Mouse (Mus musculus) CH12.LX (cell line): ENCODE data around the gene Lrch3. TPM values are rescaled to one million over a fixed set of nuclear protein-coding genes. Genes with fewer than 3 reads are reported as not detected.

Experiments
- DNase-seq: peaks from one replicate; pipeline ENCODE4 v3.0.0-alpha.2; 2013; ENCODE audit errors: extremely low read depth
- H3K27ac ChIP-seq: 2 replicates; pipeline ENCODE4 v1.5.1; 2012; ENCODE audit warnings: low read depth, mild to moderate bottlenecking, control low read depth, moderate library complexity; ENCODE audit not compliant: insufficient read depth
- H3K27me3 ChIP-seq: replicated peaks from 2 replicates; pipeline ENCODE3; 2012; ENCODE audit warnings: inconsistent platforms
- H3K36me3 ChIP-seq, 2 experiments: replicated peaks in 1 of 2; 2 replicates each; pipeline versions ENCODE3 to v1.6.1; 2012; ENCODE audit warnings: inconsistent platforms in 1 of 2, low read length in 1 of 2, mild to moderate bottlenecking in 1 of 2, mixed read lengths in 1 of 2, moderate library complexity in 1 of 2; ENCODE audit not compliant: control insufficient read depth in 1 of 2, insufficient read depth in 1 of 2
- H3K4me1 ChIP-seq, 2 experiments: 2 replicates each; pipeline ENCODE4 v1.6.1; 2012; ENCODE audit warnings: inconsistent platforms in 1 of 2, moderate library complexity in 1 of 2; ENCODE audit not compliant: insufficient read depth in 2 of 2, control insufficient read depth in 1 of 2
- H3K4me2 ChIP-seq: 2 replicates; pipeline ENCODE4 v1.6.1; 2012; ENCODE audit warnings: low read depth, mild to moderate bottlenecking, control low read depth; ENCODE audit not compliant: poor library complexity, insufficient read depth, severe bottlenecking
- H3K4me3 ChIP-seq, 3 experiments: fragments of 150-350 bp in 1 of 3; sonication (generic) in 1 of 3; replicated peaks in 1 of 3; 2 replicates each; pipeline versions ENCODE3 to v1.5.1; 2011 to 2012; ENCODE audit warnings: low read depth in 2 of 3, low read length in 2 of 3, mild to moderate bottlenecking in 2 of 3, moderate library complexity in 2 of 3, control low read depth in 1 of 3, improper control_type of control experiment in 1 of 3, inconsistent platforms in 1 of 3, mixed read lengths in 1 of 3; ENCODE audit not compliant: poor library complexity in 1 of 3
- H3K79me2 ChIP-seq: replicated peaks from 2 replicates; pipeline ENCODE4 v1.6.1; 2012; ENCODE audit warnings: mild to moderate bottlenecking, moderate library complexity; ENCODE audit not compliant: control insufficient read depth, poor library complexity, insufficient read depth, severe bottlenecking; ENCODE audit errors: extremely low read depth
- H3K9ac ChIP-seq: 2 replicates; pipeline ENCODE4 v1.6.1; 2012; ENCODE audit warnings: low read depth, mild to moderate bottlenecking, control low read depth, moderate library complexity; ENCODE audit not compliant: insufficient read depth
- H3K9me3 ChIP-seq: replicated peaks from 2 replicates; pipeline ENCODE3; 2012; ENCODE audit warnings: low read length, inconsistent platforms, mixed read lengths
- BHLHE40 ChIP-seq: IDR thresholded peaks from 2 replicates; pipeline ENCODE4 v1.6.1; 2011; ENCODE audit warnings: mild to moderate bottlenecking, low read depth, low read length, improper control_type of control experiment
- CHD2 ChIP-seq: IDR thresholded peaks from 2 replicates; pipeline ENCODE4 v1.6.1; 2011; ENCODE audit warnings: low read length, improper control_type of control experiment
- CTCF ChIP-seq, 2 experiments: IDR thresholded peaks in 1 of 2; conservative IDR thresholded peaks in 1 of 2; 2 replicates each; pipeline ENCODE4 v1.5.1; 2011 to 2012; ENCODE audit warnings: low read depth in 2 of 2, low read length in 2 of 2, improper control_type of control experiment in 1 of 2, inconsistent platforms in 1 of 2, mild to moderate bottlenecking in 1 of 2, moderate library complexity in 1 of 2
- EP300 ChIP-seq: IDR thresholded peaks from 2 replicates; pipeline ENCODE4 v1.6.1; 2011; ENCODE audit warnings: low read length, improper control_type of control experiment
- ETS1 ChIP-seq: conservative IDR thresholded peaks from 2 replicates; pipeline ENCODE4 v1.6.1; 2012; ENCODE audit warnings: low read depth, mild to moderate bottlenecking, inconsistent platforms, low read length, improper control_type of control experiment, moderate library complexity
- HCFC1 ChIP-seq: IDR thresholded peaks from 2 replicates; pipeline ENCODE4 v1.6.1; 2012; ENCODE audit warnings: low read depth, mild to moderate bottlenecking, inconsistent platforms, low read length, improper control_type of control experiment
- KAT2A ChIP-seq: IDR thresholded peaks from 2 replicates; pipeline ENCODE4 v1.6.1; 2012; ENCODE audit warnings: low read length, improper control_type of control experiment, inconsistent platforms; ENCODE audit not compliant: insufficient replicate concordance
- MAFK ChIP-seq: IDR thresholded peaks from 2 replicates; pipeline ENCODE4 v1.6.1; 2011; ENCODE audit warnings: low read length, improper control_type of control experiment; ENCODE audit not compliant: insufficient replicate concordance
- MAX ChIP-seq: IDR thresholded peaks from 2 replicates; pipeline ENCODE4 v1.6.1; 2011; ENCODE audit warnings: low read length, improper control_type of control experiment
- MXI1 ChIP-seq: IDR thresholded peaks from 2 replicates; pipeline ENCODE4 v1.6.1; 2011; ENCODE audit warnings: mild to moderate bottlenecking, low read depth, low read length, improper control_type of control experiment
- POLR2A ChIP-seq: IDR thresholded peaks from 2 replicates; pipeline ENCODE4 v1.6.1; 2011; ENCODE audit warnings: low read depth, mild to moderate bottlenecking, improper control_type of control experiment, low read length
- POLR2AphosphoS2 ChIP-seq: IDR thresholded peaks from 2 replicates; pipeline ENCODE4 v1.6.1; 2011; ENCODE audit warnings: low read depth, low read length, improper control_type of control experiment
- RAD21 ChIP-seq: IDR thresholded peaks from 2 replicates; pipeline ENCODE4 v1.6.1; 2011; ENCODE audit warnings: low read depth, mild to moderate bottlenecking, low read length, improper control_type of control experiment, moderate library complexity
- RCOR1 ChIP-seq: conservative IDR thresholded peaks from 2 replicates; pipeline ENCODE4 v1.6.1; 2012; ENCODE audit warnings: low read depth, mild to moderate bottlenecking, inconsistent platforms, low read length, improper control_type of control experiment
- SMC3 ChIP-seq: IDR thresholded peaks from 2 replicates; pipeline ENCODE4 v1.6.1; 2011; ENCODE audit warnings: low read depth, low read length, improper control_type of control experiment
- TBP ChIP-seq: conservative IDR thresholded peaks from 2 replicates; pipeline ENCODE4 v1.6.1; 2011; ENCODE audit warnings: low read depth, low read length, improper control_type of control experiment
- UBTF ChIP-seq: IDR thresholded peaks from 2 replicates; pipeline ENCODE4 v1.6.1; 2012; ENCODE audit warnings: low read depth, mild to moderate bottlenecking, inconsistent platforms, low read length, improper control_type of control experiment, moderate library complexity
- USF1 ChIP-seq: IDR thresholded peaks from 2 replicates; pipeline ENCODE4 v1.6.1; 2014; ENCODE audit warnings: low read depth, mild to moderate bottlenecking, inconsistent platforms, low read length, improper control_type of control experiment
- USF2 ChIP-seq: conservative IDR thresholded peaks from 2 replicates; pipeline ENCODE4 v1.6.1; 2011; ENCODE audit warnings: low read depth, low read length, improper control_type of control experiment
- ZC3H11A ChIP-seq: IDR thresholded peaks from 2 replicates; pipeline ENCODE4 v1.6.1; 2012; ENCODE audit warnings: low read depth, mild to moderate bottlenecking, inconsistent platforms, low read length, improper control_type of control experiment
- ZKSCAN1 ChIP-seq: IDR thresholded peaks from 2 replicates; pipeline ENCODE4 v1.6.1; 2012; ENCODE audit warnings: low read depth, inconsistent platforms, low read length, improper control_type of control experiment, borderline replicate concordance
- ZMIZ1 ChIP-seq: IDR thresholded peaks from 2 replicates; pipeline ENCODE4 v1.6.1; 2012; ENCODE audit warnings: low read depth, mild to moderate bottlenecking, inconsistent platforms, low read length, improper control_type of control experiment
- ZNF384 ChIP-seq: IDR thresholded peaks from 2 replicates; pipeline ENCODE4 v1.6.1; 2012; ENCODE audit warnings: low read depth, low read length, improper control_type of control experiment, inconsistent platforms
- dilution Hi-C: fragments of 300-500 bp; cut with MboI; formaldehyde crosslinking; loops from 2 replicates; pipeline ENCODE4 v1.14.3; 2020; ENCODE audit warnings: low sequenced_read_pairs; ENCODE audit not compliant: extremely low pct_unique_long_range_greater_than_20kb, extremely low pct_ligation_motif_present
- in situ Hi-C: fragments of 300-500 bp; cut with MboI; formaldehyde crosslinking; loops from 3 replicates; pipeline ENCODE4 v1.14.3; 2019; ENCODE audit warnings: low sequenced_read_pairs, low pct_ligation_motif_present, low pct_unique_long_range_greater_than_20kb, mixed read lengths
- polyA plus RNA-seq: library from polyadenylated mRNA; unstranded; fragments of >175 nt; gene quantifications from 2 replicates; pipeline ENCODE4 v1.2.1, GENCODE M21; 2012; ENCODE audit warnings: low read depth; ENCODE audit not compliant: insufficient read length
- total RNA-seq, 2 experiments: library from RNA; depleted of rRNA; stranded (reverse); fragments of 300-350 nt in 1 of 2; fragments of >200 nt in 1 of 2; gene quantifications; 2 replicates each; pipeline ENCODE4 v1.2.3; 2012 to 2014

Lrch3 gene
- total and polyA plus RNA-seq, 3 experiments, result 11.9 to 20.7 (median 16.1) TPM

GRCm38 (mm10) chr16:32953806-32954205 is 39.9 kb downstream of the Lrch3 start:
- Histone ChIP-seq H3K9me3 (peaks cover 3% of the 10 kb centered on the region), H3K4me3 (no peak overlapping the region), H3K27ac (no peak overlapping the region), H3K27me3 (no peaks in the 10 kb centered on the region), H3K4me2 (no peak overlapping the region), H3K36me3 (peaks cover 18 to 46% of the 10 kb centered on the region in 2 experiments), H3K79me2 (no peaks in the 10 kb centered on the region), H3K4me1 (peaks cover under 1 to 25% of the 10 kb centered on the region in 2 experiments; a peak in 2 of 4 replicates), H3K9ac (no peak overlapping the region)
- no peak for TF ChIP-seq UBTF
- TF ChIP-seq EP300, result no peak
- TF ChIP-seq CTCF (conservative IDR thresholded peaks at IDR 0.05 in 1 of 2, IDR thresholded peaks at IDR 0.05 in 1 of 2; ENCODE audit: low read depth in 2 of 2, low read length in 2 of 2), result no peak
- no peak for TF ChIP-seq ZMIZ1
- no peak for TF ChIP-seq MAFK
- no peak for TF ChIP-seq POLR2A
- TF ChIP-seq CHD2, result no peak
- TF ChIP-seq RAD21, result no peak
- no peak for TF ChIP-seq ETS1
- TF ChIP-seq USF1, result no peak
- TF ChIP-seq BHLHE40, result no peak
- no peak for TF ChIP-seq TBP
- TF ChIP-seq KAT2A, result no peak
- TF ChIP-seq ZNF384, result no peak
- TF ChIP-seq POLR2AphosphoS2, result no peak
- TF ChIP-seq MXI1, result no peak
- in situ Hi-C loops (no loop called here), dilution Hi-C loops (no loop called here)
- DNase-seq, result no peak

GRCm38 (mm10) chr16:32954304-32954703 is 40.4 kb downstream of the Lrch3 start:
- no peaks in the 10 kb centered on the region for H3K79me2 ChIP-seq
- no peak for TF ChIP-seq ZKSCAN1
- no peak for TF ChIP-seq MAX
- TF ChIP-seq HCFC1, result no peak
- no peak for TF ChIP-seq ZNF384
- no peak for TF ChIP-seq RCOR1
- no peak for TF ChIP-seq ZC3H11A
- no peak for TF ChIP-seq SMC3
- TF ChIP-seq POLR2A, result no peak
- TF ChIP-seq USF2, result no peak
- in situ Hi-C loops, result no loop called here
- no peaks in the 10 kb centered on the region for H3K27me3 ChIP-seq
- H3K9me3 ChIP-seq, result peaks cover 3% of the 10 kb centered on the region
- DNase-seq, result no peak
- H3K27ac ChIP-seq, result no peak overlapping the region
- dilution Hi-C loops, result no loop called here
- H3K4me3 ChIP-seq, result no peak overlapping the region
- no peak overlapping the region for H3K9ac ChIP-seq
- no peak overlapping the region for H3K4me2 ChIP-seq
- peaks cover 20 to 50% of the 10 kb centered on the region in 2 experiments for H3K36me3 ChIP-seq
- H3K4me1 ChIP-seq, result peaks cover 0 to 20% of the 10 kb centered on the region in 2 experiments; a peak in 2 of 4 replicates
